Mouse (Mus musculus) neural tube, postnatal 0 days (tissue): ENCODE measurements around the gene Wdr89. TPM values are rescaled to one million over a fixed set of nuclear protein-coding genes. Genes with fewer than 3 reads are reported as not detected.

Experiments used
- polyA plus RNA-seq: library from polyadenylated mRNA; unstranded; fragments of >200 nt; fragmentation: Nextera tagmentation; extraction: Ambion mirVana; gene quantifications from 2 replicates; pipeline ENCODE4 v1.2.1, GENCODE M21; 2015

Wdr89 gene
- 4.8 and 5.1 TPM in 2 replicates for polyA plus RNA-seq

DNA sequence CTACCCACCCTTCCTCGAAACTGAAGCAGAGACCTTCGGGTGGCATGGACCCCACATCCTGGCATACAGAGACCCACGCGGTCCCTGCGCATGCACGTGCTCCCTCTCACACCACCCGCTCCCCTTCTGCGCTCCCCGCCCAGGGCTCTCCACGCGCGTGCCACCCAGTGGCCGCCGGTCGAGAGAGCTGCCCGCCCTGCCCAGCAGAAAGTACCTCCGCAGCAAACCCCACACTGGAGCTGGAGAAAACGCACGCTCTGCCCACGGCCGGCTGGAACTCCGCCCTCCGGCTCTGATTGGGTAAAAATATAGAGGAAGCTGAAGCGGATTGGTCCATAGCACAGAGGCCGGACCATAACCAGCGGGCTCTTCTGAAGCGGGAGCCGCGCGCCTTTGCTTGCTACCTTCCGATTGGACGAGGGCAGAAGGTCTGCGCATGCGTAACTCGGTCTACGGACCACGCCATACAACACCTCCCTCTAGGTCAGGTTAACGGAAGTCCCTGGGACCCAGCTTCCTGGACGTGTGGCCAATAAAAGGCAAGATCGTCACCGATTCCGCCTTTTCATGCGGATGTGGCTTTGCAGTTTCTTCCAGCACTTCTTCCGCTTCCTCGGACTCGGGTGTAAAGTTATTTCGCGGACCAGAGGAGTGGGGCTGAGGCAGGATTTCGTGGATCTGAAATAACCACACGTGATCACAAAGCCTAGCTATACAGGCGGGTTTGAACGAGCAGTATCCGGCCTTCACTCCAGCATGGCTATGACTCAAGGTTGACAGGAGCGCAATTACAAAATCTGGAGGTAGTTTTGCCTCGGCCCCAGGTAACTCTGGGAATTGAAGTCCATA, at the start of gene Wdr89:
Gene Wdr89, minus strand, starts transcription at position 280 of the 849 bp plus-strand sequence.

DNA sequence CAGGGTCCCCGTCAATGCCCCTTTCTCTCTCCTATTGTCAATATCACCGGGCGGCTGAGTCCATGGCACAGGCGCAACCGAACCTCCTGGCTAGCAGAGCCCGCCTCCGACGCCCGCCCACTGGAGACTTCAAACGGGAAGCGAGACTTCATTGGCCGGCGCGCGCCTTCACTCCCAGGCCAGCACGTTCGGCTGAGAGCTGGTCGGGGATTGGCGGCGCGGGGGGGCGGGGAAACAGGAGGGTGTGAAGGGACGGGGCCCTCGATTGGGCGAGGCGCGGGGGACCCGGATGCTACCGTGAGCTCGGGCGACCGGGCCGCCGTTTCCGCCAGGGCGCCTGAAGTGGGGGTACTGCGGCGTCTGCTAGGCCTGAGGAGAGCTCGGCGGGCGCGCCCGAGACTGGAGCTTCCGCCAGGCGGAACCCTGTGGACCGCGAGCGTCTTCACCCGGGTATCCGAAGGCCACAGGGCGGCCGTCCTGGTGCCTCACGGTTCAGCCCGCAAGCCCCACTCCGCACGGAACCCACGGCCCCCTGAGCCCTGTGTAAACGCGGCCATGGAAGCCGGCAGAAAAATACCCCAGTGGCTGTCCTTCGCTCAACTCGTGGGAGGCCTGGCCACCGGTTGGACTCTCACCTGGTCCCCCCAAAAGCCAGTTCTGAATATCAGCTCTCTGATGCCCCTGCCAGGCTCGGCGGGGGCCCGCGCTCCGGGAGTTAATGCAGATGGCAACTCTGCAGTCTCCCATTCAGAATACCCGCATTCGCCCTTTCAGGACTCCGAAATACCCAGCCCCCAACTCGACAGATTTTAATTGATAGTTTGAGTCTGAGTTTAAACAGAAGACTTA, 73.0 kb downstream of the Wdr89 start, which contains the start of gene Ppp2r5e:
Gene Ppp2r5e, minus strand, starts transcription at position 92 of the 849 bp plus-strand sequence.

Other genes starting within 250 kb of the Wdr89 start
- 20.2 and 25.9 TPM in 2 replicates for gene Ppp2r5e, start 73.3 kb downstream of the Wdr89 start, polyA plus RNA-seq
- 17.3 and 21.1 TPM in 2 replicates for gene Sgpp1, start 66.2 kb upstream of the Wdr89 start, polyA plus RNA-seq
- gene Syne2, start 148.6 kb upstream of the Wdr89 start, polyA plus RNA-seq = 22.6 and 24.0 TPM in 2 replicates